Comparison of ENCODE assay signal across 20 mouse cellular contexts in the genomic region with DNA sequence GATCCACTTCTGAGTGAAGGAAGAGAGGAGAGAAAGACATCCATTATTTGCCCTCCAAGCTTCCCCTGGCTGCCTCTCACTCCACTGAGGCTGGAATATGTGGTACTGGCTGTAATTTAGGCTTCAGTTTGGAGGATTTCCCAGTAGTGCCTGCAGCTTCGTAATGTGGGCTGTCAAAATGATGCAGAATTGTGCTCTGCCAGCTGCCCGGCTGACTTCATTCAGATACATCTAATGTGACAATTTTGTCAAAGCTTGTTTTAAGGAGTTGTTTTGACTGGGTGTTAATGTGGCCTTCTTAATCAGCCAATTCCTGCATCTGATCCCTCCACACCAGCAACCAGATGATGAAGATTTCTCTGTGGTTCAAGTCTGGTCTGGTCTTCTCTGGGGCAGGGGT. TPM values are rescaled to one million over a fixed set of nuclear protein-coding genes. Genes with fewer than 3 reads are reported as not detected.
DNase-seq lines count a peak whose midpoint lies in the region; ATAC-seq and TF ChIP-seq lines count a peak whose summit lies in the region.
"Had no signal": no experiment of that assay in that cellular context is flagged by ENCODE, and none has a peak within 500 bp of the region (broad histone marks: within the 10 kb centered on the region; RNA-seq: fewer than 3 reads in every experiment).

No protein-coding gene starts in this region.

- no peaks in the 10 kb centered on the region for H3K36me3 ChIP-seq in C2C12 (ENCODE audit: control insufficient read depth, insufficient read depth)
- H3K36me3 ChIP-seq in forebrain, postnatal 0 days (ENCODE audit: insufficient read depth): no peaks in the 10 kb centered on the region
- H3K36me3 ChIP-seq: limb, embryonic 13.5 days; midbrain, embryonic 12.5 days had no signal

- no peak for DNase-seq in frontal cortex, postnatal 25 days (ENCODE audit: low spot score in 2 of 2)
- peak; percentile 72 for DNase-seq in forebrain, postnatal 0 days
- DNase-seq in left cerebral cortex, adult 2 months (ENCODE audit: extremely low spot score in 1 of 2, low spot score in 2 of 2): peak; percentile 15 to 16
- DNase-seq in thymus, postnatal 0 days (ENCODE audit: low spot score): no peak
- DNase-seq in cerebellum, postnatal 4 days (ENCODE audit: low spot score in 2 of 2): no peak
- no peak for DNase-seq in urinary bladder, postnatal 36 days (ENCODE audit: low spot score in 2 of 2)
- DNase-seq: adrenal gland, postnatal 36 days; cerebellum, adult 18-20 months; gastrocnemius, adult 2 months; heart, postnatal 36 days; kidney, adult 11 months; kidney, postnatal 4 days; liver, postnatal 0 days; lung, postnatal 4 days; thymus, adult 18-20 months had no signal

- H3K4me2 ChIP-seq in forebrain, postnatal 0 days (ENCODE audit: low read depth): no peak overlapping the region
- H3K4me2 ChIP-seq: heart, embryonic 11.5 days; limb, embryonic 13.5 days; midbrain, embryonic 12.5 days had no signal

- H3K4me1 ChIP-seq in forebrain, postnatal 0 days (ENCODE audit: insufficient read depth): peaks cover 5% of the 10 kb centered on the region; the same call in 1 of the 2 replicates
- H3K4me1 ChIP-seq: limb, embryonic 13.5 days had no signal

- H3K4me3 ChIP-seq in C2C12 (ENCODE audit: insufficient read depth, poor library complexity, severe bottlenecking): peak overlapping the region; percentile 2
- no peak overlapping the region for H3K4me3 ChIP-seq in forebrain, postnatal 0 days (ENCODE audit: low read depth, low read length)
- no peak overlapping the region for H3K4me3 ChIP-seq in left cerebral cortex, adult 2 months
- H3K4me3 ChIP-seq: gastrocnemius, adult 2 months; limb, embryonic 13.5 days; midbrain, embryonic 12.5 days had no signal

- peak; percentile 91 for ATAC-seq in frontal cortex, adult (ENCODE audit: low TSS enrichment)
- peak; percentile 68 for ATAC-seq in forebrain, postnatal 0 days
- ATAC-seq: liver, postnatal 0 days had no signal

- H3K9ac ChIP-seq in forebrain, postnatal 0 days: no peak overlapping the region
- H3K9ac ChIP-seq: limb, embryonic 13.5 days; liver, postnatal 0 days; midbrain, embryonic 12.5 days had no signal

- no peaks in the 10 kb centered on the region for H3K79me3 ChIP-seq in C2C12 (ENCODE audit: low read depth)

- intact Hi-C loops in left cerebral cortex, adult 2 months (cut with DNase I): no loop called here

- no peaks in the 10 kb centered on the region for H3K79me2 ChIP-seq in C2C12 (ENCODE audit: control insufficient read depth, insufficient read depth)

- TF ChIP-seq CTCF in C2C12 (IDR thresholded peaks at IDR 0.05; ENCODE audit: control insufficient read depth, insufficient read depth, insufficient read length): no peak
- no peak for TF ChIP-seq CTCF in forebrain, postnatal 0 days (IDR thresholded peaks at IDR 0.05; ENCODE audit: low read depth)
- no peak for TF ChIP-seq CTCF in left cerebral cortex, adult 2 months (IDR thresholded peaks at IDR 0.05)

- H3K9me3 ChIP-seq in forebrain, postnatal 0 days (ENCODE audit: low read length): no peaks in the 10 kb centered on the region
- H3K9me3 ChIP-seq: limb, embryonic 13.5 days; midbrain, embryonic 12.5 days had no signal

- H3K27ac ChIP-seq in forebrain, postnatal 0 days (ENCODE audit: low read depth, low read length): no peak overlapping the region
- no peak overlapping the region for H3K27ac ChIP-seq in left cerebral cortex, adult 2 months
- H3K27ac ChIP-seq: gastrocnemius, adult 2 months; limb, embryonic 13.5 days; midbrain, embryonic 12.5 days had no signal

- 23% methylated on average over 2 of the region's 2 CpGs for WGBS in forebrain, postnatal 0 days

- H3ac ChIP-seq in C2C12 (ENCODE audit: control insufficient read depth, insufficient read length, low read depth): no peak overlapping the region

- H3K27me3 ChIP-seq in C2C12 (ENCODE audit: control insufficient read depth, insufficient read depth, insufficient read length): no peaks in the 10 kb centered on the region
- no peaks in the 10 kb centered on the region for H3K27me3 ChIP-seq in forebrain, postnatal 0 days (ENCODE audit: insufficient read depth, low read length)
- H3K27me3 ChIP-seq: midbrain, embryonic 12.5 days had no signal

TF ChIP-seq in C2C12, 6 proteins besides CTCF, POLR2A, EP300 and RAD21:
- TF ChIP-seq MYOD1 (IDR thresholded peaks at IDR 0.05; ENCODE audit: control insufficient read depth, insufficient read length, low read depth): no peak
- no peak for TF ChIP-seq MAX (IDR thresholded peaks at IDR 0.05)
- TF ChIP-seq FOSL1 (IDR thresholded peaks at IDR 0.05; ENCODE audit: insufficient read depth, low read length, poor library complexity, severe bottlenecking): no peak
- no peak for TF ChIP-seq MYOG (IDR thresholded peaks at IDR 0.05; ENCODE audit: control insufficient read depth, extremely low read depth, insufficient read length)
- TF ChIP-seq CEBPB (IDR thresholded peaks at IDR 0.05; ENCODE audit: low read depth): no peak
- TF ChIP-seq USF1 (IDR thresholded peaks at IDR 0.05; ENCODE audit: low read depth): no peak

RNA-seq across cellular contexts. Expression of a gene that starts 37.1 kb away (rescaled TPM):
- polyA plus RNA-seq in C2C12 (2012; fragmentation: generic; extraction: Trizol): 0.15 TPM
- 22.5 and 30.8 TPM in 2 replicates for total RNA-seq in forebrain, postnatal 0 days (2014; rRNA removed)
- 5.6 and 11.8 TPM in 2 replicates for polyA plus RNA-seq in forebrain, postnatal 0 days (2015; fragmentation: Nextera tagmentation; extraction: Ambion mirVana)
- total RNA-seq in left cerebral cortex, adult 2 months (2021): 10 to 100 TPM; 74.8 to 89.1 TPM
- polyA plus RNA-seq in thymus, postnatal 0 days (2015; fragmentation: Nextera tagmentation; extraction: Ambion mirVana): 0.21 and 0.26 TPM in 2 replicates

Comparison
In these comparisons a context has a peak if more than half of its experiments do, and no peak if none do; other contexts are left out.
1. DNase-seq: peak in forebrain, postnatal 0 days (single experiment) and left cerebral cortex, adult 2 months (2 of 2); none in frontal cortex, postnatal 25 days (0 of 2), thymus, postnatal 0 days (single experiment), cerebellum, postnatal 4 days (0 of 2) and urinary bladder, postnatal 36 days (0 of 2).